Mouse (Mus musculus): ENCODE data around the gene Eef1a1. TPM values are rescaled to one million over a fixed set of nuclear protein-coding genes. Genes with fewer than 3 reads are reported as not detected.

Gene Eef1a1
- total RNA-seq, 2 experiments from 2014 or later: 3,208 to 3,266 TPM

Small RNA genes lying within 50 kb of the gene (microRNA-seq; reads per million reads assigned to microRNA genes)
- gene Gm26377: 0 reads per million in 2 experiments

Other genes with a start within 250 kb of the Eef1a1 start
- not detected for gene Gm3776, start 232.0 kb downstream of the Eef1a1 start, total RNA-seq (2021)
- gene Gm10639, start 199.2 kb downstream of the Eef1a1 start, total RNA-seq (2021): not detected
- not detected for gene Omt2a, start 174.4 kb downstream of the Eef1a1 start, total RNA-seq (2021)
- not detected for gene Omt2b, start 161.6 kb downstream of the Eef1a1 start, total RNA-seq (2021)
- not detected for gene Gsta2, start 133.4 kb downstream of the Eef1a1 start, total RNA-seq (2021)
- not detected for gene Dppa5a, start 121.0 kb downstream of the Eef1a1 start, total RNA-seq (2021)
- gene Ooep, start 110.4 kb downstream of the Eef1a1 start, total RNA-seq (2021): not detected
- not detected for gene Ddx43, start 93.4 kb downstream of the Eef1a1 start, total RNA-seq (2021)
- gene Cgas, start 45.9 kb downstream of the Eef1a1 start, total RNA-seq (2021): under 1 TPM; 0.51 to 0.69 TPM
- 10 to 100 TPM; 22.4 to 23.2 TPM for gene Mto1, start 40.9 kb downstream of the Eef1a1 start, total RNA-seq (2021)
- under 1 TPM; 0.82 to 0.86 TPM for gene Gm17324, start 40.4 kb downstream of the Eef1a1 start, total RNA-seq (2021)
- gene Slc17a5, start 98.9 kb upstream of the Eef1a1 start, total RNA-seq (2021): 10 to 100 TPM; 20.4 to 21.4 TPM
- gene Cd109, start 126.4 kb upstream of the Eef1a1 start, total RNA-seq (2021): 1 to 10 TPM; 2.6 to 3.2 TPM

Measured in layer of hippocampus, adult 18-20 months (tissue).